Mouse (Mus musculus): Measurements from ENCODE around the gene Prc1.

DNA sequence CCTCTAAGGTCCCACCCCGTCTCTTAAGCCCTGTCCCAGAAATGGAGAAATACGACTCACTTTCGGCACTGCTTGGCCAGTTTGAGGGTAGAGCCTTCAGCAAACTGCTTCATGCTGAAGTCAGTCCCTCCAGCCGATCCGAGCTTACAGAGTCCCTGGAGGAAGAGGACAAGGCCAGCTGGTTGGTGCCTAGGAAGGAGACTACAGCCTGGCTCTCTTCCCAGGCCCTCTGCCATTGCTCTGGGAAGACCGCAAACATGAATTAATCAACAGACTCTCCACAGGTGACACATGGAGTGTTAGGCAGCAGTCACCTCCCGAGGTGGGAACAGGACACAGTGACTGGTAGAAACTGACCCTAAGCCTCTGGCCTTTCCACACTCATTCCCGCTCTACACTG, 36.0 kb downstream of the Prc1 start:
- no peak for TF ChIP-seq GATA1 (IDR thresholded peaks at IDR 0.05; ENCODE audit: borderline replicate concordance, low read length)
- no peak for TF ChIP-seq FLI1 (IDR thresholded peaks at IDR 0.05; ENCODE audit: low read length)
